Mouse (Mus musculus) lung, embryonic 14.5 days (tissue): Measurements from ENCODE around the gene Dhps. TPM values are rescaled to one million over a fixed set of nuclear protein-coding genes. Genes with fewer than 3 reads are reported as not detected.
A peak's percentile ranks its signal among the peaks of the same experiment; 100 is the strongest.
"Not testable (repeated sequence)": the region's sequence is repeated elsewhere in the genome, so short reads cannot be mapped to it uniquely, and the experiment has no call there.

Experiments
- ATAC-seq: fragments of 200-750 bp; cut with Nextera tagmentation; 2 replicates; pipeline ENCODE4 v1.8.0; 2017; ENCODE audit warnings: mild to moderate bottlenecking, moderate TSS enrichment, moderate library complexity; ENCODE audit not compliant: insufficient read depth
- DNase-seq: peaks from one replicate; pipeline ENCODE4 v3.0.0-alpha.2; 2015
- H3K27ac ChIP-seq: fragments of 300-500 bp; sonication (generic); 2 replicates; pipeline ENCODE4 v1.5.1; 2014; ENCODE audit warnings: low read depth, mild to moderate bottlenecking, moderate library complexity
- H3K27me3 ChIP-seq: fragments of 300-500 bp; sonication (generic); 2 replicates; pipeline ENCODE4 v1.6.1; 2014; ENCODE audit warnings: low read length, control low read depth; ENCODE audit not compliant: insufficient read depth
- H3K36me3 ChIP-seq: fragments of 300-500 bp; sonication (generic); 2 replicates; pipeline ENCODE4 v1.6.1; 2014; ENCODE audit warnings: control low read depth; ENCODE audit not compliant: insufficient read depth
- H3K4me1 ChIP-seq: fragments of 300-500 bp; sonication (generic); 2 replicates; pipeline ENCODE4 v1.6.1; 2014; ENCODE audit warnings: antibody characterized with exemption, control low read depth; ENCODE audit not compliant: insufficient read depth
- H3K4me2 ChIP-seq: fragments of 300-500 bp; sonication (generic); 2 replicates; pipeline ENCODE4 v1.6.1; 2014; ENCODE audit warnings: mild to moderate bottlenecking
- H3K4me3 ChIP-seq: fragments of 300-500 bp; sonication (generic); 2 replicates; pipeline ENCODE4 v1.5.1; 2014; ENCODE audit warnings: low read depth, low read length
- H3K9ac ChIP-seq: fragments of 300-500 bp; sonication (generic); 2 replicates; pipeline ENCODE4 v1.6.1; 2014
- H3K9me3 ChIP-seq: fragments of 300-500 bp; sonication (generic); 2 replicates; pipeline ENCODE4 v1.6.1; 2016; ENCODE audit warnings: low read depth, low read length, control low read depth
- CTCF ChIP-seq: IDR thresholded peaks from 2 replicates; pipeline ENCODE4 v1.5.1; 2016; ENCODE audit warnings: antibody characterized with exemption, low read depth
- WGBS: fragments of 180-500 bp; shearing (Covaris S2); extraction: QIAGEN DNeasy Blood & Tissue Kit; methylation state at CpG from one replicate; pipeline ENCODE4 v1.1.7; 2014; 5-methylcytosine and 5-hydroxymethylcytosine counted together
- polyA plus RNA-seq: library from polyadenylated mRNA; unstranded; fragments of >200 nt; fragmentation: Nextera tagmentation; extraction: Ambion mirVana; gene quantifications from 2 replicates; pipeline ENCODE4 v1.2.1, GENCODE M21; 2014

The Dhps gene
- polyA plus RNA-seq, 1 experiment from 2014 or later = 61.5 TPM

GRCm38 (mm10) chr8:85074167-85074566, 2.6 kb downstream of the Dhps start:
- ATAC-seq = no peak
- no peaks in the 10 kb centered on the region for H3K27me3 ChIP-seq
- no peak overlapping the region for H3K27ac ChIP-seq
- peaks cover 6% of the 10 kb centered on the region; the same call in 1 of the 2 replicates for H3K4me1 ChIP-seq
- no peak overlapping the region for H3K4me2 ChIP-seq
- DNase-seq = no peak
- no peak overlapping the region for H3K9ac ChIP-seq
- no peak overlapping the region for H3K4me3 ChIP-seq
- no peaks in the 10 kb centered on the region for H3K9me3 ChIP-seq
- peaks cover 52% of the 10 kb centered on the region for H3K36me3 ChIP-seq
- no peak for TF ChIP-seq CTCF
- 75% methylated on average over 10 of the region's 10 CpGs for WGBS

- Histone ChIP-seq H3K9me3 (no peaks in the 10 kb centered on the region), H3K27me3 (no peaks in the 10 kb centered on the region), H3K4me3 (no peak overlapping the region), H3K9ac (no peak overlapping the region), H3K4me2 (no peak overlapping the region), H3K4me1 (peaks cover 8% of the 10 kb centered on the region; the same call in 1 of the 2 replicates), H3K36me3 (peaks cover 52% of the 10 kb centered on the region), H3K27ac (no peak overlapping the region)
- ATAC-seq = no peak
- WGBS = 87% methylated on average over 10 of the region's 10 CpGs
- DNase-seq = no peak
- no peak for TF ChIP-seq CTCF
Measured at GRCm38 (mm10) chr8:85074617-85075016, 3.1 kb downstream of the Dhps start.

- no peak for ATAC-seq
- Histone ChIP-seq H3K27me3 (no peaks in the 10 kb centered on the region), H3K9ac (no peak overlapping the region), H3K9me3 (no peaks in the 10 kb centered on the region), H3K36me3 (peaks cover 52% of the 10 kb centered on the region), H3K4me2 (no peak overlapping the region), H3K4me3 (no peak overlapping the region), H3K27ac (no peak overlapping the region), H3K4me1 (peaks cover 8% of the 10 kb centered on the region; the same call in 1 of the 2 replicates)
- peak; percentile 61 for TF ChIP-seq CTCF
- DNase-seq = peak; percentile 56
- WGBS = 71% methylated on average over 9 of the region's 9 CpGs
Measured at GRCm38 (mm10) chr8:85076001-85076400, 4.4 kb downstream of the Dhps start.

GRCm38 (mm10) chr8:85076993-85077392, 5.4 kb downstream of the Dhps start:
- TF ChIP-seq CTCF = peak; percentile 99
- no peak overlapping the region for H3K9ac ChIP-seq
- no peak for ATAC-seq

GRCm38 (mm10) chr8:85080214-85080531, 8.6 kb downstream of the Dhps start:
- no peak for ATAC-seq

More at GRCm38 (mm10) chr8:85076993-85077392, 5.4 kb downstream of the Dhps start:
- Histone ChIP-seq H3K9me3 (no peaks in the 10 kb centered on the region), H3K27ac (no peak overlapping the region), H3K36me3 (peaks cover 52% of the 10 kb centered on the region), H3K27me3 (no peaks in the 10 kb centered on the region), H3K4me2 (no peak overlapping the region), H3K4me1 (peaks cover 13% of the 10 kb centered on the region; the same call in 1 of the 2 replicates), H3K4me3 (no peak overlapping the region)
- WGBS = 0% methylated on average over 2 of the region's 2 CpGs
- peak; percentile 96 for DNase-seq

GRCm38 (mm10) chr8:85080532-85081215, 9.1 kb downstream of the Dhps start, which contains the start of gene Wdr83os:
Wdr83os (plus strand) TSS chr8:85080740.
- ATAC-seq (peak; percentile 23), DNase-seq (peak; percentile 89)
- WGBS = under 1% methylated on average over 30 of the region's 30 CpGs
- Histone ChIP-seq H3K27me3 (no peaks in the 10 kb centered on the region), H3K4me2 (peak within 1 kb of the TSS; percentile 95), H3K9ac (peak within 1 kb of the TSS; percentile 86), H3K36me3 (peaks cover 36% of the 10 kb centered on the region), H3K4me1 (peaks cover 13% of the 10 kb centered on the region), H3K4me3 (peak within 1 kb of the TSS; percentile 87), H3K27ac (peak within 1 kb of the TSS; percentile 80; the same call in 1 of the 2 replicates), H3K9me3 (no peaks in the 10 kb centered on the region)
- 0 out of 2 replicates have a peak, but pooled peaks have one; percentile 1 for TF ChIP-seq CTCF

More at GRCm38 (mm10) chr8:85080214-85080531, 8.6 kb downstream of the Dhps start:
- TF ChIP-seq CTCF = no peak
- peak overlapping the region; percentile 86 for H3K9ac ChIP-seq
- H3K36me3 ChIP-seq = peaks cover 36% of the 10 kb centered on the region
- H3K4me1 ChIP-seq = peaks cover 13% of the 10 kb centered on the region
- 1% methylated on average over 25 of the region's 25 CpGs for WGBS
- H3K9me3 ChIP-seq = no peaks in the 10 kb centered on the region
- peak overlapping the region; percentile 80; the same call in 1 of the 2 replicates for H3K27ac ChIP-seq
- H3K4me3 ChIP-seq = peak overlapping the region; percentile 87
- peak overlapping the region; percentile 95 for H3K4me2 ChIP-seq
- H3K27me3 ChIP-seq = no peaks in the 10 kb centered on the region
- no peak for DNase-seq

- Histone ChIP-seq H3K36me3 (peaks cover 36% of the 10 kb centered on the region), H3K27ac (peak within 1 kb of the TSS; percentile 80; the same call in 1 of the 2 replicates), H3K9me3 (no peaks in the 10 kb centered on the region), H3K4me1 (peaks cover 13% of the 10 kb centered on the region), H3K4me3 (peak within 1 kb of the TSS; percentile 87), H3K27me3 (no peaks in the 10 kb centered on the region), H3K9ac (peak within 1 kb of the TSS; percentile 86), H3K4me2 (peak within 1 kb of the TSS; percentile 95)
- DNase-seq (peak; percentile 66), ATAC-seq (peak; percentile 67)
- under 1% methylated on average over 9 of the region's 9 CpGs for WGBS
- no peak for TF ChIP-seq CTCF
Measured at GRCm38 (mm10) chr8:85081216-85081555, 9.6 kb downstream of the Dhps start, which contains the start of gene Wdr83. Wdr83 (minus strand) TSS chr8:85081306.

- H3K27ac ChIP-seq, DNase-seq, H3K9ac ChIP-seq, H3K27me3 ChIP-seq, ATAC-seq, H3K9me3 ChIP-seq: not testable (repeated sequence)
- peaks cover 36% of the 10 kb centered on the region for H3K36me3 ChIP-seq
- H3K4me1 ChIP-seq = peaks cover 13% of the 10 kb centered on the region
- 85% methylated on average over 4 of the region's 4 CpGs for WGBS
- peak overlapping the region; percentile 66; the same call in 1 of the 2 replicates for H3K4me3 ChIP-seq
- peak overlapping the region; percentile 92 for H3K4me2 ChIP-seq
Measured at GRCm38 (mm10) chr8:85082169-85082568, 10.6 kb downstream of the Dhps start.
